Mouse (Mus musculus): ENCODE measurements around the gene Aspg. TPM values are rescaled to one million over a fixed set of nuclear protein-coding genes. Genes with fewer than 3 reads are reported as not detected.
A peak's percentile ranks its signal among the peaks of the same experiment; 100 is the strongest.

Gene Aspg
- polyA plus RNA-seq, 1 experiment = not detected

- no peak overlapping the region for H3K4me3 ChIP-seq (replicated peaks)
- TF ChIP-seq GATA1 (IDR thresholded peaks at IDR 0.05; ENCODE audit: low read length) (no peak), TAL1 (IDR thresholded peaks at IDR 0.05; ENCODE audit: low read length) (no peak)
These were observed 36.8 kb downstream of the Aspg start for GRCm38 (mm10) chr12:112143116-112143832.

GRCm38 (mm10) chr12:112143833-112144201 lies 37.3 kb downstream of the Aspg start:
- H3K36me3 ChIP-seq (ENCODE audit: control insufficient read depth) = no peaks in the 10 kb centered on the region
- no peak overlapping the region for H3K4me3 ChIP-seq (replicated peaks)
- no peaks in the 10 kb centered on the region for H3K9me3 ChIP-seq (ENCODE audit: control insufficient read depth, low read length)
- H3K27me3 ChIP-seq (ENCODE audit: control insufficient read depth) = peaks cover 70% of the 10 kb centered on the region
- TF ChIP-seq GATA1 (IDR thresholded peaks at IDR 0.05; ENCODE audit: low read length) (no peak), TAL1 (IDR thresholded peaks at IDR 0.05; ENCODE audit: low read length) (no peak)
- peaks cover 9% of the 10 kb centered on the region for H3K4me1 ChIP-seq (ENCODE audit: control insufficient read depth)

More at GRCm38 (mm10) chr12:112143116-112143832, 36.8 kb downstream of the Aspg start:
- H3K27me3 ChIP-seq (ENCODE audit: control insufficient read depth) = peaks cover 70% of the 10 kb centered on the region
- H3K36me3 ChIP-seq (ENCODE audit: control insufficient read depth) = no peaks in the 10 kb centered on the region
- H3K4me1 ChIP-seq (ENCODE audit: control insufficient read depth) = peaks cover 9% of the 10 kb centered on the region
- no peaks in the 10 kb centered on the region for H3K9me3 ChIP-seq (ENCODE audit: control insufficient read depth, low read length)

- no peaks in the 10 kb centered on the region for H3K36me3 ChIP-seq (ENCODE audit: control insufficient read depth)
- TF ChIP-seq GATA1 (IDR thresholded peaks at IDR 0.05; ENCODE audit: low read length) (no peak), TAL1 (IDR thresholded peaks at IDR 0.05; ENCODE audit: low read length) (no peak)
- peaks cover 70% of the 10 kb centered on the region for H3K27me3 ChIP-seq (ENCODE audit: control insufficient read depth)
- peaks cover 9% of the 10 kb centered on the region for H3K4me1 ChIP-seq (ENCODE audit: control insufficient read depth)
- H3K4me3 ChIP-seq (replicated peaks) = no peak overlapping the region
- no peaks in the 10 kb centered on the region for H3K9me3 ChIP-seq (ENCODE audit: control insufficient read depth, low read length)
These were observed 38.1 kb downstream of the Aspg start for GRCm38 (mm10) chr12:112144377-112145115.

- TF ChIP-seq GATA1 (IDR thresholded peaks at IDR 0.05; ENCODE audit: low read length) = no peak
- TF ChIP-seq TAL1 (IDR thresholded peaks at IDR 0.05; ENCODE audit: low read length) = no peak
- peaks cover 70% of the 10 kb centered on the region for H3K27me3 ChIP-seq (ENCODE audit: control insufficient read depth)
These were observed 38.9 kb downstream of the Aspg start for GRCm38 (mm10) chr12:112145211-112145874.

GRCm38 (mm10) chr12:112145875-112146651 lies 39.6 kb downstream of the Aspg start, which contains the start of gene Kif26a:
Gene Kif26a, plus strand, starts transcription at chr12:112146208.
- Histone ChIP-seq H3K9me3 (ENCODE audit: control insufficient read depth, low read length) (no peaks in the 10 kb centered on the region), H3K36me3 (ENCODE audit: control insufficient read depth) (no peaks in the 10 kb centered on the region), H3K4me1 (ENCODE audit: control insufficient read depth) (peaks cover 9% of the 10 kb centered on the region), H3K27me3 (ENCODE audit: control insufficient read depth) (peaks cover 70% of the 10 kb centered on the region), H3K4me3 (replicated peaks) (peak within 1 kb of the TSS; percentile 32)
- no peak for TF ChIP-seq GATA1 (IDR thresholded peaks at IDR 0.05; ENCODE audit: low read length)
- TF ChIP-seq TAL1 (IDR thresholded peaks at IDR 0.05; ENCODE audit: low read length) = no peak

More at GRCm38 (mm10) chr12:112145211-112145874, 38.9 kb downstream of the Aspg start:
- Histone ChIP-seq H3K4me1 (ENCODE audit: control insufficient read depth) (peaks cover 9% of the 10 kb centered on the region), H3K36me3 (ENCODE audit: control insufficient read depth) (no peaks in the 10 kb centered on the region), H3K9me3 (ENCODE audit: control insufficient read depth, low read length) (no peaks in the 10 kb centered on the region), H3K4me3 (replicated peaks) (no peak overlapping the region)

GRCm38 (mm10) chr12:112147365-112147764 lies 40.9 kb downstream of the Aspg start:
- Histone ChIP-seq H3K36me3 (ENCODE audit: control insufficient read depth) (no peaks in the 10 kb centered on the region), H3K4me3 (replicated peaks) (no peak overlapping the region), H3K9me3 (ENCODE audit: control insufficient read depth, low read length) (no peaks in the 10 kb centered on the region), H3K4me1 (ENCODE audit: control insufficient read depth) (peaks cover 9% of the 10 kb centered on the region), H3K27me3 (ENCODE audit: control insufficient read depth) (peaks cover 58% of the 10 kb centered on the region)
- TF ChIP-seq TAL1 (IDR thresholded peaks at IDR 0.05; ENCODE audit: low read length) (no peak), GATA1 (IDR thresholded peaks at IDR 0.05; ENCODE audit: low read length) (no peak)

GRCm38 (mm10) chr12:112150011-112150410 lies 43.5 kb downstream of the Aspg start:
- H3K9me3 ChIP-seq (ENCODE audit: control insufficient read depth, low read length) = no peaks in the 10 kb centered on the region

GRCm38 (mm10) chr12:112151244-112151979 lies 44.9 kb downstream of the Aspg start:
- Histone ChIP-seq H3K9me3 (ENCODE audit: control insufficient read depth, low read length) (no peaks in the 10 kb centered on the region), H3K27me3 (ENCODE audit: control insufficient read depth) (peaks cover 17% of the 10 kb centered on the region), H3K4me1 (ENCODE audit: control insufficient read depth) (no peaks in the 10 kb centered on the region), H3K4me3 (replicated peaks) (no peak overlapping the region), H3K36me3 (ENCODE audit: control insufficient read depth) (no peaks in the 10 kb centered on the region)
- TF ChIP-seq TAL1 (IDR thresholded peaks at IDR 0.05; ENCODE audit: low read length) (no peak), GATA1 (IDR thresholded peaks at IDR 0.05; ENCODE audit: low read length) (no peak)

More at GRCm38 (mm10) chr12:112150011-112150410, 43.5 kb downstream of the Aspg start:
- H3K4me1 ChIP-seq (ENCODE audit: control insufficient read depth) = peaks cover 9% of the 10 kb centered on the region
- no peak overlapping the region for H3K4me3 ChIP-seq (replicated peaks)
- no peaks in the 10 kb centered on the region for H3K36me3 ChIP-seq (ENCODE audit: control insufficient read depth)
- no peak for TF ChIP-seq TAL1 (IDR thresholded peaks at IDR 0.05; ENCODE audit: low read length)
- TF ChIP-seq GATA1 (IDR thresholded peaks at IDR 0.05; ENCODE audit: low read length) = no peak
- peaks cover 31% of the 10 kb centered on the region for H3K27me3 ChIP-seq (ENCODE audit: control insufficient read depth)
